Mouse (Mus musculus): Measurements from ENCODE around the gene Uvrag. TPM values are rescaled to one million over a fixed set of nuclear protein-coding genes. Genes with fewer than 3 reads are reported as not detected.

Uvrag gene
- total RNA-seq, 2 experiments from 2014 or later = 9.1 to 10.8 TPM

- DNase-seq = peak; percentile 46
Observed at GRCm38 (mm10) chr7:99020353-99020752, 120.6 kb downstream of the Uvrag start.

- DNase-seq = no peak
Observed at GRCm38 (mm10) chr7:99017224-99017844, 123.6 kb downstream of the Uvrag start.

DNA sequence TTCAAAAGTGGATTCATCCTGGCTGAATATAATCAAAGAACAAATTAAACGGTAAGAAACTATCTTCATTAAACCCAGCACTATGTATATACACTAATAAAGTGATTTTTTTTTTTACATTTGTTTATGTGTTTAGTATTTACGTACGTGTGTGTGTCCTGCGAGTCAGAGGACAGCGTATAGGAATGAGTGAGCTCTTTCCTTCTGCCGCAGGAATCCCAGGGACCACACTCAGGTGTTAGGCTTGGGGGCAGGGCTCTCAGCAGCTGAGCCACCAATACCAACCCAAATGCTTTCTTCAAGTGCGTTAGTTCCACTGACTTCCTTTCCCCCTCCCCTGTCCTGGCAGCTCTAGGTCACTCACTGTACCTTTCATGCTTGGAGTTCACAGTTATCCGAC, 125.0 kb downstream of the Uvrag start:
- no peak for DNase-seq

GRCm38 (mm10) chr7:99015419-99015818, 125.5 kb downstream of the Uvrag start:
- no peak for DNase-seq

DNA sequence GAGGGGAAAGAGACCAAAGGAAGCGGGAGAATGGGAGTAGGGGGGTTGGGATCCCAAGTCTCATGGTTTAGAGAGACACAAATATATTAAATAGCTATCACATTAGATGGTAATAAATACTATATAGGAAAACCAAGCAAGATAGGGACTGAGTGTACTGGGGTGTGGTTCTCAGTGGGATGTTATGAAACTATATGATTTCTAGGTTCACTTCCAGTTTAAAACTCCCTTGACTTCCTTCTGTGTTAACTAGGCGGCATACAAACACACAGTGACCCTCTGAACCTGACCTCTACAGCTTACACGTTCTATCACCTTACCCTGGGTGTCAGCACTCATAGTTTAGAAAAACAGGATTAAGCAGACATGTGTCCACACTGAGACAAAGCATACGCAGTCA, 126.3 kb downstream of the Uvrag start:
- DNase-seq = no peak

- no peak for DNase-seq
Observed at GRCm38 (mm10) chr7:99007506-99008354, 133.2 kb downstream of the Uvrag start.

GRCm38 (mm10) chr7:99003231-99003630, 137.7 kb downstream of the Uvrag start:
- DNase-seq = no peak

DNA sequence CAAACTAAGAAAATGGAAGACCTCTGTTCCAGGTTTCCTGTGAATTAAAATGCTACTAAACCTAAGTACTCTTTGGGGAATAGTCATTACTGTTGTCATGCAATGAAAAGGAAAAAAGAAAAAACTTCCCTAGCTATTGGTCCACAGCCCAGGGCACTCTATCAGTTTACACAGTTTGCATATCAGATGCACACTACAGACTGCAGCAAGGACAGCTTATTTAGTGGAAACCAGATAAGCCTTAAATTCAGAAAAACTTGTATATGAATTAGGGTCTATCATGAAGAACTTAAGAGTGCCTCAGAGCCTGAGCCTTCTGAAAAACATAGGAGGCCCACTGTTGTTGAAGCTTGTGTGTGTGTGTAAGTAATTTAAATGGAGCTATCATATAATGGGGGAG, 142.2 kb downstream of the Uvrag start:
- no peak for DNase-seq

DNA sequence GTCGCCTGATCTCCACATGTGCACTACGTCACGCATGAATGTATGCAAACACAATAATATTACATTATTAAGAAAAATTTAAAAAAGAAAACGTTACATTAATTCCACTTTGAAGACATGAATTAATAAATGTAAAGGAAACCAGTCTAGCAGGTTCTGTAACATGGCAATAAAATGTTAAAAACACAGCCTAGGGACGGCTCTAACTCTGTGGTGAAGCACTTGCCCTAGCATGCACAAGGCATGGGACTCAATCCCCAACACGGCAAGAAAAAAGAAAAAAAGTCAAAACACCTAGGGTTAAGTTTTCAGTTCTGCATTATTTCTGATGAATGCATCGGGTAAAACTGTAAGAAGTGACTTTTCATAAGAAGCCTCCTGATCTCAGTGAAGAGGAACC, 143.2 kb downstream of the Uvrag start:
- DNase-seq = no peak

- no peak for DNase-seq
Observed at GRCm38 (mm10) chr7:98996791-98997190, 144.2 kb downstream of the Uvrag start.

DNA sequence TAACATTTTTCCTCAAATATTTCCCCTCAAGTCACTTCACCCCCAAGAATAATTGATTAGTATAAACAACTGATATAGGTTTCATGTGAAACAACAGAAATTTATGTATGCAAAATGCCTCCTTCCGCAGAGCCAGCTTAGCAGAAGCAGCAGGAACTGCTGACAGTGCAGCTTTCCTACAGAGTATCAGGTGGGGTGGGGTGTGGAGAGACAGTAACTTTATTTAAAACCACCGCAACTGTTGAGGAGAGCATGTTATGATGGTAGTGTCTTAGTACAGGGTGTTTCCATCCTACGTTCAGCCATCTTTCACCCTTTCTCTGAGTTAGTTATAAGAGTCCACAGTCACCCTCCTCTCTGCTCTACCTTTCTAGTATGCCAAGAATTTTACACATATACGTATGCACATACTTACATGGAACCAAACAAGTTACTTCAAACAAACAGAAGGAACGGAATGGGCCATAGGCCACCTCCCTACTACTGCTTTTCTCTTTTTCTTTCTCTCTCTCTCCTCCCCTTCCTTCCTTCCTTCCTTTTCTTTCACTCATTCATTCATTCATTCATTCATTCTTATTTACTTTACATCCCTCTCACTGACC, 145.7 kb downstream of the Uvrag start:
- DNase-seq = no peak

- no peak for DNase-seq
Observed at GRCm38 (mm10) chr7:98994137-98994536, 146.8 kb downstream of the Uvrag start.

DNA sequence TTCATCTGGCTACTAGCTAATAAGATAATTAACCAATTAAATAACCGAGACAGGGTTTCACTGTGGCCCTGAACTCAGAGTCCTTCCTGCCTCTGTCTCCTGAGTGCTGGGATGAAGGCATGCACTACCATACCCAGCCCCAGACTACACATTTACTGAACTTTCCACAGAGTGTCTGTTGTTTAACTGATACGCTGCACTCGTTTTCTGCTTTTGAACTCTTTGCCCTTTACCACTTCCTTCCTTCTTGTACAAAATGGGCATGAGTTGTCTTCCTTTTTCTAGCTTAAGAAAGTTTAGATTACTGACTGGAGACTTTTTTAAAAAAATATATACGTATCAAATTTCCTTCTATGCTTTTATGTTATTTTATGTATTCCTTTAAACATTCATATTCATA, 147.5 kb downstream of the Uvrag start:
- no peak for DNase-seq

DNA sequence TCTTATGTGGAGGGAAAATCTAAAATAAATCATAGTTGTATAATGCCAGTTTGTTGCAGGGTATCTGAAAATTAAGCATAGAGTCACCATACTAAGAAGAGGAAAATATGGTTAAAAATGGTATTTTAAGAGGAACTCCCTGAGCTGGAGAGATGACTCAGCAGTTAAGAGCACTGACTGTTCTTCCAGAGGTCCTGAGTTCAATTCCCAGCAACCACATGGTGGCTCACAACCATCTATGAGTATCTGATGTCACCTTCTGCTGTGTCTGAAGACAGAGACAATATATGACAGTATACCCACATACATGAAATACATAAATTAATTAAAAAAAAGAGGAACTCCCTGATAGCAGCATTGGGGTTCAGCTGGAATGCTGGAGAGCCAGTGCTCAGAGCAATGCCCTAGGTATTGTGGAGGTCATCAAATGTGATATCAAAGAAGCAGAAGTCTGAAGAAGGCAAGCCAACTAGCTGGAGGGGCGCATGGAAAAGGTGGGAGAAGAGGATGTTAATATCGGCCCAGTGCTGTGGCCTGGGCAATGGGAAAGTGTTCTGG, 149.7 kb downstream of the Uvrag start:
- DNase-seq = no peak

- DNase-seq = no peak
Observed at GRCm38 (mm10) chr7:98990510-98990909, 150.4 kb downstream of the Uvrag start.

GRCm38 (mm10) chr7:98986962-98987441, 153.9 kb downstream of the Uvrag start:
- DNase-seq = no peak

- DNase-seq = no peak
Observed at GRCm38 (mm10) chr7:98985935-98986334, 155.0 kb downstream of the Uvrag start.

- no peak for DNase-seq
Observed at GRCm38 (mm10) chr7:98985489-98985888, 155.5 kb downstream of the Uvrag start.

- DNase-seq = no peak
Observed at GRCm38 (mm10) chr7:98984319-98984718, 156.6 kb downstream of the Uvrag start.

DNA sequence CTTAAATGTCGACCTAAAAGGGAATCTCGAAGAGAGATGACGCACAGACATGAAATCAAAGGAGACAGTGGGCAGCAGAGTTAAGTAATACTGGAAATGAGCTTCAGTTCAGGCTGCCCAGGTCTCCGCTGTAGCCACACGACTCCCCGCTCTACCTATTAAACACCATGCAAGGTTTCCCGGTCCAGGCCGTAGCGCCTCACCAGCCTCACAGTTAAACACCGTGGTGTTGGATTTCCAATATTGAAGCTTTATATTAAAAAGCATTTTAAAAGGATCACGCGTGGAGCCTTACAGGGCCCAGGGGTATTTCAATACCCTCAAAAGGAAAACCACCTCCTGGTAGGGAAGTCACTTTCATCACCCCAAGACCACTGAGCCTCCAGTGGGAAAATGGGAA, 157.9 kb downstream of the Uvrag start:
- no peak for DNase-seq

DNA sequence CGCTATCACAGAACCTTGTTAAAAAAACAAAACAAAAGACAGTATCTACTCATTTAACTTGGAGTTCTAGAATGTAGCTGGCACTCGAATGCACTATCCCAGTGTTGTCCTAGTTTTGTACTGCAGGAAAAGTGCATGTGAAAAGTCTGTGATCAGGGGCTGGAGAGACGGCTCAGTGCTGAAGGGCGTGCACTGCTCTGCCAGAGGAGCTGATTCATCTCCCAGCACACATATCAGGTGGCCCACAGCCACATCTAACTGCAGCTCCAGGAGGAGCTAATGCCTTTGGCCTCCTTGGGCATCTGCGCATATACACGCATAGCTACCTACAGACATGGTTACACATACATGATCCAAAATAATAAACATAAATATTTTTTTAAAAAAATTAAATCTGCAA, 159.5 kb downstream of the Uvrag start:
- no peak for DNase-seq

DNA sequence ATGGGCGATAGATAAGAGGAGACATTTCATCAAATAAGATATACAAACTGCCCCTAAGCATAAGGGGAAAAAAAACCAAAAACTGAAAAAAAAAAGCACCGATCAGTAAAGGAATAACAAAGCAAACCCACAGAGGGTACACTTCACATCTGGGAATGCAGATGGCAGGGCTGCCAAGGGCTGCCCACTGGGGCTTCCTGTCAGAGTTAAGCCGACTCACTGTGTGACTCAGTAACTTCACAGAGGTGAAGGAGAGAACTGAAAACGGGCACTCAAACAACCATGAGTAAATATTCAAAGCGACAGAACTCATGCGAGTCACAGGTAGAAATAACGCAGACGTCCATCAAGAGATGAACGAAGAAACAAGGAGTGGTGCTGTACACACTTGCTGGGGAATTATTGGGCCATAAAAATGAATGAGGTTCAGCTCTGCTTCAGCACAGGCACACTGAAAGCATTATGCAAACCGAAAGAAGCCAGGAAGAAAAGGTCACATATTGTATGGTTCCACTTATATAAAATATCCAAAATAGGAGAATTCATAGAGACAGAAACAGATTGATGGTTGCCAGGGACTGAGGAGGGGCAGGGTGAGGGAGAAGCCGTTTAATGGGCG, 164.0 kb downstream of the Uvrag start:
- DNase-seq = no peak

All from gastrocnemius, postnatal 25 days (tissue).